Mouse (Mus musculus): ENCODE measurements at regions not wholly inside any gene's neighbourhood (a gene's known extent, or its start where the extent isn't known, plus 50 kb on each side); places are given as distances from the start of the nearest gene placed in this dataset.

GRCm38 (mm10) chr2:159586697-159587473 is 747.1 kb downstream of the Gm826 start (continued):
- TF ChIP-seq JUN (IDR thresholded peaks at IDR 0.05; ENCODE audit: insufficient read depth, low read depth, low read length): 0 out of 2 replicates have a peak, but pooled peaks have one; percentile 13
- TF ChIP-seq ETS1 (conservative IDR thresholded peaks at IDR 0.05; ENCODE audit: low read depth, low read length): peak; percentile 57
- TF ChIP-seq MEF2A (IDR thresholded peaks at IDR 0.05; ENCODE audit: borderline replicate concordance, low read depth, low read length): peak; percentile 64; the same call in 1 of the 2 replicates
- TF ChIP-seq NRF1 (IDR thresholded peaks at IDR 0.05; ENCODE audit: low read depth, low read length): no peak
- peak; percentile 82 for TF ChIP-seq ZNF384 (IDR thresholded peaks at IDR 0.05; ENCODE audit: low read depth, low read length)
- no peak for TF ChIP-seq POLR2A (IDR thresholded peaks at IDR 0.05; ENCODE audit: low read depth, low read length)
- TF ChIP-seq RCOR1 (conservative IDR thresholded peaks at IDR 0.05; ENCODE audit: low read depth, low read length): no peak
- peak; percentile 85 for TF ChIP-seq IRF4 (IDR thresholded peaks at IDR 0.05; ENCODE audit: low read depth, low read length)
- peak; percentile 63; the same call in 1 of the 2 replicates for TF ChIP-seq MAZ (IDR thresholded peaks at IDR 0.05; ENCODE audit: low read depth, low read length)
- no peak for TF ChIP-seq E2F4 (IDR thresholded peaks at IDR 0.05; ENCODE audit: insufficient replicate concordance, low read depth, low read length)
- peak; percentile 44 for TF ChIP-seq BHLHE40 (IDR thresholded peaks at IDR 0.05; ENCODE audit: low read depth, low read length)
- TF ChIP-seq CTCF (conservative IDR thresholded peaks at IDR 0.05 in 1 of 2, IDR thresholded peaks at IDR 0.05 in 1 of 2; ENCODE audit: low read depth in 2 of 2, low read length in 2 of 2): peak in 1 of 2 experiments; percentile 52; a peak in 2 of 4 replicates
- TF ChIP-seq KAT2A (IDR thresholded peaks at IDR 0.05; ENCODE audit: insufficient replicate concordance, low read length): no peak
- peak; percentile 40 for TF ChIP-seq RAD21 (IDR thresholded peaks at IDR 0.05; ENCODE audit: low read depth, low read length)
- TF ChIP-seq ZC3H11A (IDR thresholded peaks at IDR 0.05; ENCODE audit: low read depth, low read length): no peak
- TF ChIP-seq GABPA (IDR thresholded peaks at IDR 0.05; ENCODE audit: insufficient replicate concordance, low read depth, low read length): no peak
- TF ChIP-seq UBTF (IDR thresholded peaks at IDR 0.05; ENCODE audit: low read depth, low read length): no peak

- Histone ChIP-seq H3K4me1 (ENCODE audit: control insufficient read depth in 1 of 2, insufficient read depth in 2 of 2) (peaks cover 4 to 14% of the 10 kb centered on the region in 2 experiments; a peak in 3 of 4 replicates), H3K27ac (ENCODE audit: insufficient read depth, low read depth) (no peak overlapping the region), H3K27me3 (replicated peaks) (no peaks in the 10 kb centered on the region), H3K79me2 (replicated peaks; ENCODE audit: control insufficient read depth, extremely low read depth, insufficient read depth, poor library complexity, severe bottlenecking) (no peaks in the 10 kb centered on the region), H3K36me3 (replicated peaks in 1 of 2; ENCODE audit: control insufficient read depth in 1 of 2, insufficient read depth in 1 of 2, low read length in 1 of 2) (no peaks in the 10 kb centered on the region), H3K9ac (ENCODE audit: insufficient read depth, low read depth) (no peak overlapping the region), H3K9me3 (replicated peaks; ENCODE audit: low read length) (no peaks in the 10 kb centered on the region), H3K4me2 (ENCODE audit: insufficient read depth, low read depth, poor library complexity, severe bottlenecking) (no peak overlapping the region), H3K4me3 (replicated peaks in 1 of 3; ENCODE audit: low read depth in 2 of 3, low read length in 2 of 3, poor library complexity in 1 of 3) (no peak overlapping the region)
- no peak for DNase-seq (ENCODE audit: extremely low read depth)
- TF ChIP-seq EP300 (IDR thresholded peaks at IDR 0.05; ENCODE audit: low read length) (no peak), MXI1 (IDR thresholded peaks at IDR 0.05; ENCODE audit: low read depth, low read length) (no peak), TBP (conservative IDR thresholded peaks at IDR 0.05; ENCODE audit: low read depth, low read length) (no peak), POLR2A (IDR thresholded peaks at IDR 0.05; ENCODE audit: low read depth, low read length) (no peak), CTCF (conservative IDR thresholded peaks at IDR 0.05 in 1 of 2, IDR thresholded peaks at IDR 0.05 in 1 of 2; ENCODE audit: low read depth in 2 of 2, low read length in 2 of 2) (no peak)
- dilution Hi-C loops (cut with MboI; ENCODE audit: extremely low pct_ligation_motif_present, extremely low pct_unique_long_range_greater_than_20kb, low sequenced_read_pairs): no loop called here
- in situ Hi-C loops (cut with MboI; ENCODE audit: low pct_ligation_motif_present, low pct_unique_long_range_greater_than_20kb, low sequenced_read_pairs): no loop called here
Measured at GRCm38 (mm10) chr2:159591396-159592124, 742.4 kb downstream of the Gm826 start.
